Mouse (Mus musculus): Measurements from ENCODE around the gene Plppr5. TPM values are rescaled to one million over a fixed set of nuclear protein-coding genes. Genes with fewer than 3 reads are reported as not detected.
A peak's percentile ranks its signal among the peaks of the same experiment; 100 is the strongest.

Plppr5 gene
- polyA plus RNA-seq, 1 experiment from 2014 or later, result 0.25 TPM

DNA sequence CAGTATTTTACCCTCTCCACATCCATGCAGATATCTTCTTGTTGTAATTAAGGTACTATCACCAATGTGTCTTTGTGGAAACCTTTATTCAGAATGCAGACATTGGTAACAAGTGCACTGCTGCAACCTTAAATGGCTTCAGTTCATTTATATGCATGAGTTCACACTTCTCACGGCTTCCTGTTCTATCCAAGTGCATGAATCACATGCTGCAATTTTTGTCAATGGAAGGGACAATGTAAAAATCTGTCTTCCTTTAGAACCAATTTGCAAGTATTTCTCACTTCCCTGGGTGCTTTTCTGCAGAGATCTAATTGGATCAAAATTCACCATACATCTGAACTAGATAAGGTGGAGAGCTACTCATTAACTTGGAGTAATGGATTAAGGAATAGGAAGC, 27.8 kb downstream of the Plppr5 start:
- Histone ChIP-seq H3K4me2 (ENCODE audit: low read depth, low read length) (no peak overlapping the region), H3K27me3 (ENCODE audit: control insufficient read depth, insufficient read depth, low read length) (no peaks in the 10 kb centered on the region), H3K4me3 (ENCODE audit: low read depth, low read length) (no peak overlapping the region), H3K4me1 (ENCODE audit: control insufficient read depth, insufficient read depth, low read length) (no peaks in the 10 kb centered on the region), H3K27ac (replicated peaks; ENCODE audit: low read depth, low read length) (no peak overlapping the region), H3K9me3 (replicated peaks; ENCODE audit: control insufficient read depth, low read length) (no peaks in the 10 kb centered on the region), H3K36me3 (replicated peaks; ENCODE audit: control insufficient read depth, insufficient read depth, low read depth, low read length) (no peaks in the 10 kb centered on the region), H3K9ac (replicated peaks; ENCODE audit: low read length) (no peak overlapping the region)
- ATAC-seq (replicated peaks; ENCODE audit: insufficient number of reproducible peaks, low FRiP score, low TSS enrichment, low read depth) (no peak), DNase-seq (ENCODE audit: low spot score) (no peak)
- WGBS, result 80% methylated on average over 1 of the region's 1 CpGs

- Histone ChIP-seq H3K36me3 (replicated peaks; ENCODE audit: control insufficient read depth, insufficient read depth, low read depth, low read length) (no peaks in the 10 kb centered on the region), H3K4me2 (ENCODE audit: low read depth, low read length) (no peak overlapping the region), H3K4me3 (ENCODE audit: low read depth, low read length) (no peak overlapping the region), H3K27me3 (ENCODE audit: control insufficient read depth, insufficient read depth, low read length) (no peaks in the 10 kb centered on the region), H3K9me3 (replicated peaks; ENCODE audit: control insufficient read depth, low read length) (no peaks in the 10 kb centered on the region), H3K9ac (replicated peaks; ENCODE audit: low read length) (no peak overlapping the region), H3K27ac (replicated peaks; ENCODE audit: low read depth, low read length) (no peak overlapping the region), H3K4me1 (ENCODE audit: control insufficient read depth, insufficient read depth, low read length) (no peaks in the 10 kb centered on the region)
- WGBS, result 55% methylated on average over 2 of the region's 2 CpGs
- DNase-seq (ENCODE audit: low spot score) (no peak), ATAC-seq (replicated peaks; ENCODE audit: insufficient number of reproducible peaks, low FRiP score, low TSS enrichment, low read depth) (no peak)
These were observed 28.8 kb downstream of the Plppr5 start for GRCm38 (mm10) chr3:117603458-117603857.

DNA sequence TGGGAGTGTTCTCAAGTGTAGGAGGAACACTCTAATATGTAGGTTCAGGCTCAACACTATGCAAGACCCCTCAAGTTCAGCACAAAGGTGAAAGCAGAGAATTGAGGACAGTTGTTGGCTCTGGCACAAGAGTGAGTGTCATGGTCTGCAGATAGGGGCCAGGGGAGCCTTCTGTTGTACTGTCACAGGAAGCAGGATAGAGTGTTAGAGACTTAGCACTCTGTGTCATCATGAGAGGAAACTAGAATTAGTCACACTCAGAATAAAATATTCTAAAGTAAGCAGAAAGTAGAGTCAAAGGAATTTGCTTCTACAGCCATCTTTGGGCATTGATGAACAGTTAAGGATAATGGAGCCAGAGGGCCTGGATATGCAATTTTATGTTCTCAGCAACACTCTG, 31.7 kb downstream of the Plppr5 start:
- no peak overlapping the region for H3K9ac ChIP-seq (replicated peaks; ENCODE audit: low read length)
- no peak overlapping the region for H3K4me3 ChIP-seq (ENCODE audit: low read depth, low read length)
- DNase-seq (ENCODE audit: low spot score) (no peak), ATAC-seq (replicated peaks; ENCODE audit: insufficient number of reproducible peaks, low FRiP score, low TSS enrichment, low read depth) (no peak)
- H3K36me3 ChIP-seq (replicated peaks; ENCODE audit: control insufficient read depth, insufficient read depth, low read depth, low read length), result no peaks in the 10 kb centered on the region
- no peak overlapping the region for H3K4me2 ChIP-seq (ENCODE audit: low read depth, low read length)
- no peaks in the 10 kb centered on the region for H3K27me3 ChIP-seq (ENCODE audit: control insufficient read depth, insufficient read depth, low read length)
- no peak overlapping the region for H3K27ac ChIP-seq (replicated peaks; ENCODE audit: low read depth, low read length)
- H3K4me1 ChIP-seq (ENCODE audit: control insufficient read depth, insufficient read depth, low read length), result no peaks in the 10 kb centered on the region
- no peaks in the 10 kb centered on the region for H3K9me3 ChIP-seq (replicated peaks; ENCODE audit: control insufficient read depth, low read length)

DNA sequence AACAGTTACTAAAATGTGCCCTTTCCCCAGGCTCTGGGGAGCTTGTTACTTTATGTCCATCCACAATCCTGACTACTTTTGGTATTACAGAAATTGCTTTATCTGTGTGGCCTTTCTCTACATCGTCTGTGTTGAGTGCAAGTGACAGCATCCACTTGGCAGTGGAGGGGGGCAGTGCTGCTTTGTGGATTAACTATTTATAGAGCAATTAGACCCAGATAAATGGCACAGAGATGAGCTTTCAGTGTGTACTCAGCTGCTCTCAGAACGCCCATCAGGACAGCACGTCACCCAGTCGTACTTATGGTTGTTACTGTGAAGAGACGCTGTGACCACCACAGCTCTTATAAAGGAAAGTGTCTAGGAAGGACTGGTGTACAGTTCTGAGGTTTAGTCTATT, 36.8 kb downstream of the Plppr5 start:
- H3K36me3 ChIP-seq (replicated peaks; ENCODE audit: control insufficient read depth, insufficient read depth, low read depth, low read length), result no peaks in the 10 kb centered on the region
- no peak overlapping the region for H3K4me2 ChIP-seq (ENCODE audit: low read depth, low read length)
- no peak overlapping the region for H3K4me3 ChIP-seq (ENCODE audit: low read depth, low read length)
- H3K27ac ChIP-seq (replicated peaks; ENCODE audit: low read depth, low read length), result no peak overlapping the region
- no peak for DNase-seq (ENCODE audit: low spot score)
- H3K27me3 ChIP-seq (ENCODE audit: control insufficient read depth, insufficient read depth, low read length), result no peaks in the 10 kb centered on the region
- H3K9ac ChIP-seq (replicated peaks; ENCODE audit: low read length), result no peak overlapping the region
- H3K4me1 ChIP-seq (ENCODE audit: control insufficient read depth, insufficient read depth, low read length), result no peaks in the 10 kb centered on the region
- H3K9me3 ChIP-seq (replicated peaks; ENCODE audit: control insufficient read depth, low read length), result no peaks in the 10 kb centered on the region
- WGBS, result 73% methylated on average over 5 of the region's 5 CpGs
- no peak for ATAC-seq (replicated peaks; ENCODE audit: insufficient number of reproducible peaks, low FRiP score, low TSS enrichment, low read depth)

GRCm38 (mm10) chr3:117614856-117615255, 40.2 kb downstream of the Plppr5 start:
- Histone ChIP-seq H3K4me3 (ENCODE audit: low read depth, low read length) (no peak overlapping the region), H3K36me3 (replicated peaks; ENCODE audit: control insufficient read depth, insufficient read depth, low read depth, low read length) (no peaks in the 10 kb centered on the region), H3K27me3 (ENCODE audit: control insufficient read depth, insufficient read depth, low read length) (no peaks in the 10 kb centered on the region), H3K4me2 (ENCODE audit: low read depth, low read length) (no peak overlapping the region), H3K9me3 (replicated peaks; ENCODE audit: control insufficient read depth, low read length) (no peaks in the 10 kb centered on the region), H3K27ac (replicated peaks; ENCODE audit: low read depth, low read length) (no peak overlapping the region), H3K9ac (replicated peaks; ENCODE audit: low read length) (no peak overlapping the region), H3K4me1 (ENCODE audit: control insufficient read depth, insufficient read depth, low read length) (no peaks in the 10 kb centered on the region)
- ATAC-seq (replicated peaks; ENCODE audit: insufficient number of reproducible peaks, low FRiP score, low TSS enrichment, low read depth), result no peak
- no peak for DNase-seq (ENCODE audit: low spot score)
- 74% methylated on average over 1 of the region's 1 CpGs for WGBS

- Histone ChIP-seq H3K27ac (replicated peaks; ENCODE audit: low read depth, low read length) (no peak overlapping the region), H3K27me3 (ENCODE audit: control insufficient read depth, insufficient read depth, low read length) (no peaks in the 10 kb centered on the region), H3K4me2 (ENCODE audit: low read depth, low read length) (no peak overlapping the region), H3K4me3 (ENCODE audit: low read depth, low read length) (no peak overlapping the region), H3K9me3 (replicated peaks; ENCODE audit: control insufficient read depth, low read length) (no peaks in the 10 kb centered on the region), H3K36me3 (replicated peaks; ENCODE audit: control insufficient read depth, insufficient read depth, low read depth, low read length) (no peaks in the 10 kb centered on the region), H3K9ac (replicated peaks; ENCODE audit: low read length) (no peak overlapping the region), H3K4me1 (ENCODE audit: control insufficient read depth, insufficient read depth, low read length) (no peaks in the 10 kb centered on the region)
- WGBS, result 88% methylated on average over 13 of the region's 13 CpGs
- DNase-seq (ENCODE audit: low spot score) (no peak), ATAC-seq (replicated peaks; ENCODE audit: insufficient number of reproducible peaks, low FRiP score, low TSS enrichment, low read depth) (no peak)
These were observed 50.8 kb downstream of the Plppr5 start for GRCm38 (mm10) chr3:117625257-117626001.

GRCm38 (mm10) chr3:117628799-117629198, 54.2 kb downstream of the Plppr5 start:
- no peak for DNase-seq (ENCODE audit: low spot score)
- H3K4me2 ChIP-seq (ENCODE audit: low read depth, low read length), result no peak overlapping the region
- WGBS, result 65% methylated on average over 3 of the region's 3 CpGs

GRCm38 (mm10) chr3:117630332-117630731, 55.7 kb downstream of the Plppr5 start:
- WGBS, result 51% methylated on average over 2 of the region's 2 CpGs
- DNase-seq (ENCODE audit: low spot score), result peak; percentile 13
- ATAC-seq (replicated peaks; ENCODE audit: insufficient number of reproducible peaks, low FRiP score, low TSS enrichment, low read depth), result no peak
- Histone ChIP-seq H3K4me3 (ENCODE audit: low read depth, low read length) (no peak overlapping the region), H3K27me3 (ENCODE audit: control insufficient read depth, insufficient read depth, low read length) (no peaks in the 10 kb centered on the region), H3K9me3 (replicated peaks; ENCODE audit: control insufficient read depth, low read length) (no peaks in the 10 kb centered on the region), H3K36me3 (replicated peaks; ENCODE audit: control insufficient read depth, insufficient read depth, low read depth, low read length) (no peaks in the 10 kb centered on the region), H3K4me1 (ENCODE audit: control insufficient read depth, insufficient read depth, low read length) (no peaks in the 10 kb centered on the region), H3K4me2 (ENCODE audit: low read depth, low read length) (no peak overlapping the region), H3K27ac (replicated peaks; ENCODE audit: low read depth, low read length) (no peak overlapping the region), H3K9ac (replicated peaks; ENCODE audit: low read length) (no peak overlapping the region)

More at GRCm38 (mm10) chr3:117628799-117629198, 54.2 kb downstream of the Plppr5 start:
- Histone ChIP-seq H3K27me3 (ENCODE audit: control insufficient read depth, insufficient read depth, low read length) (no peaks in the 10 kb centered on the region), H3K4me1 (ENCODE audit: control insufficient read depth, insufficient read depth, low read length) (no peaks in the 10 kb centered on the region), H3K9ac (replicated peaks; ENCODE audit: low read length) (no peak overlapping the region), H3K36me3 (replicated peaks; ENCODE audit: control insufficient read depth, insufficient read depth, low read depth, low read length) (no peaks in the 10 kb centered on the region), H3K9me3 (replicated peaks; ENCODE audit: control insufficient read depth, low read length) (no peaks in the 10 kb centered on the region), H3K27ac (replicated peaks; ENCODE audit: low read depth, low read length) (no peak overlapping the region), H3K4me3 (ENCODE audit: low read depth, low read length) (no peak overlapping the region)
- ATAC-seq (replicated peaks; ENCODE audit: insufficient number of reproducible peaks, low FRiP score, low TSS enrichment, low read depth), result no peak
